Mouse (Mus musculus): ENCODE data around the gene Vmn2r40. TPM values are rescaled to one million over a fixed set of nuclear protein-coding genes. Genes with fewer than 3 reads are reported as not detected.

The Vmn2r40 gene
- total RNA-seq (2023) = not detected

GRCm38 (mm10) chr7:8931335-8931734 lies at the start of gene Vmn2r40:
Gene Vmn2r40 (minus strand): TSS chr7:8931435.

Other genes with a start within 250 kb of the Vmn2r40 start
- not detected for gene Vmn2r39, start 99.4 kb upstream of the Vmn2r40 start, total RNA-seq (2023)
- not detected for gene Vmn2r38, start 166.4 kb upstream of the Vmn2r40 start, total RNA-seq (2023)